Mouse (Mus musculus): ENCODE measurements around the gene Fam57a.
A peak's percentile ranks its signal among the peaks of the same experiment; 100 is the strongest.

Fam57a gene

DNA sequence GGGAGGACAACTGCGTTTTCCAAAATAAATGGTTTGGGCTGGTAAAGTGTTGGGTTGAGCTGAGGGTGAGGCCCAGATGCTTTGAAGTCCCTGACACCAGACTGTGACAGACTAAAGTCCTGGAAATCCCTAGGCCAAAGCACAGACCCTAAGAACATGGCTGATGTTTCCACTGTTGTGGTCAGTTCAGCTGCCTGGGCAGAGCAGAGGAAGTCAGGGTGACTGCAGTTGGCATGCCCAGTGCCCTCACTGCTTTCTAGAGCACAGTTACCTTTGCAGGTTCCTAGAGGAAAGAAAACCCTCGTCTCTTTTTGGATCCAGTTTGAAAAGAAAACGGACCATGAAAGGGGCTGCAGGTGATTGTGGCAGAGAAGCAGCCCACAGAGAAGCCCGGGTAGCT is 77.9 kb downstream of the Fam57a start:
- Histone ChIP-seq H3K9me3 (ENCODE audit: low read length) (no peaks in the 10 kb centered on the region), H3K36me3 (ENCODE audit: insufficient read depth, low read length) (peaks cover 61% of the 10 kb centered on the region), H3K4me3 (replicated peaks; ENCODE audit: low read length) (no peak overlapping the region), H3K27me3 (ENCODE audit: insufficient read depth, low read length) (peaks cover 22% of the 10 kb centered on the region; the same call in 1 of the 2 replicates), H3K4me1 (replicated peaks; ENCODE audit: low read depth, low read length) (peaks cover 48% of the 10 kb centered on the region)
- TF ChIP-seq NANOG (IDR thresholded peaks at IDR 0.05; ENCODE audit: borderline replicate concordance, low read length) = no peak
- TF ChIP-seq POU5F1 (IDR thresholded peaks at IDR 0.05; ENCODE audit: borderline replicate concordance, low read length) = no peak
- no peak for TF ChIP-seq CTCF (conservative IDR thresholded peaks at IDR 0.05; ENCODE audit: low read length)

- Histone ChIP-seq H3K9me3 (ENCODE audit: low read length) (no peaks in the 10 kb centered on the region), H3K36me3 (ENCODE audit: insufficient read depth, low read length) (peaks cover 61% of the 10 kb centered on the region), H3K27me3 (ENCODE audit: insufficient read depth, low read length) (peaks cover 30% of the 10 kb centered on the region), H3K4me3 (replicated peaks; ENCODE audit: low read length) (no peak overlapping the region), H3K4me1 (replicated peaks; ENCODE audit: low read depth, low read length) (peaks cover 58% of the 10 kb centered on the region)
- no peak for TF ChIP-seq POU5F1 (IDR thresholded peaks at IDR 0.05; ENCODE audit: borderline replicate concordance, low read length)
- TF ChIP-seq NANOG (IDR thresholded peaks at IDR 0.05; ENCODE audit: borderline replicate concordance, low read length) = no peak
Observed at GRCm38 (mm10) chr11:76258511-76258910, 79.0 kb downstream of the Fam57a start.

GRCm38 (mm10) chr11:76260208-76261050 is 81.0 kb downstream of the Fam57a start:
- TF ChIP-seq CTCF (conservative IDR thresholded peaks at IDR 0.05; ENCODE audit: low read length) = no peak
- no peak for TF ChIP-seq NANOG (IDR thresholded peaks at IDR 0.05; ENCODE audit: borderline replicate concordance, low read length)
- TF ChIP-seq POU5F1 (IDR thresholded peaks at IDR 0.05; ENCODE audit: borderline replicate concordance, low read length) = no peak
- no peak overlapping the region for H3K4me3 ChIP-seq (replicated peaks; ENCODE audit: low read length)
- peaks cover 47% of the 10 kb centered on the region for H3K27me3 ChIP-seq (ENCODE audit: insufficient read depth, low read length)
- H3K9me3 ChIP-seq (ENCODE audit: low read length) = no peaks in the 10 kb centered on the region
- H3K36me3 ChIP-seq (ENCODE audit: insufficient read depth, low read length) = peaks cover 63% of the 10 kb centered on the region
- H3K4me1 ChIP-seq (replicated peaks; ENCODE audit: low read depth, low read length) = peaks cover 60% of the 10 kb centered on the region

GRCm38 (mm10) chr11:76261224-76261623 is 81.8 kb downstream of the Fam57a start:
- Histone ChIP-seq H3K9me3 (ENCODE audit: low read length) (no peaks in the 10 kb centered on the region), H3K27me3 (ENCODE audit: insufficient read depth, low read length) (peaks cover 50% of the 10 kb centered on the region), H3K4me1 (replicated peaks; ENCODE audit: low read depth, low read length) (peaks cover 59% of the 10 kb centered on the region), H3K36me3 (ENCODE audit: insufficient read depth, low read length) (peaks cover 64% of the 10 kb centered on the region), H3K4me3 (replicated peaks; ENCODE audit: low read length) (no peak overlapping the region)
- no peak for TF ChIP-seq POU5F1 (IDR thresholded peaks at IDR 0.05; ENCODE audit: borderline replicate concordance, low read length)
- TF ChIP-seq NANOG (IDR thresholded peaks at IDR 0.05; ENCODE audit: borderline replicate concordance, low read length) = no peak
- TF ChIP-seq CTCF (conservative IDR thresholded peaks at IDR 0.05; ENCODE audit: low read length) = no peak

DNA sequence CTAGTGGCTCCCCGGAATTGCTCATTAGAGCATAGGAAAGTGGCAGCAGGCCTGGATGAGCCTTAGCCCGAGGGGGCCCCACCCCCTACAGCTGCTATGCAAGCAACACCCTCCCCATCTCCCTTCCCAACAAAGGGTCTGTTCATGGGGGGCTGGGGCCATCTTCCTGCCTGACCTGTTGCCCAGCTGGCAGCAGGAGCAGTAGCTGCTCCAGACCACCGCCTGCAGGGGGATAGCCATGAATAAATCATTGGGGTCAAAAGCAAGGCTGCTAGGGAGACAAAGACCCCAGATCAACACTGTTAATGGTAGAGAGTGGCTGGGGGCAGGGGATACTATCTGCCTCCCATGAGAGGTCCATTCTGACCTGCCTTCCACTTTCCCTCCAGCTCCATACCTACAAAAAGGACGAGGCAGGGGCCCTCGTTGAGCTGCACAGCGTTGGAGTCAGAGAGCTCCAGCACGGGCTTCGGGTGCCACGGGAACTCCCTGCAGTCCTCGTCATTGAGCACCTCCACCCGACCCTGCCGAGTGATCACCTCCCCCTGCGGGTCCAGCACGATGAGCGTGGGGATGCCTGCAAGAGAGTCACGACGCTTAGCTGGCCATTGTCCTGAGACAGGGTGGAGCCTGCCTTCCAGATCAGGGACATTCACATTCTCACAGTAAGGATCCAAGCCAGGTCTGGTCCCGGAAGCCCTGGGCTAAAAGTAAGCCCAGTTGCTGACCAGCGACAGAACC is 83.3 kb downstream of the Fam57a start:
- peaks cover 64% of the 10 kb centered on the region for H3K4me1 ChIP-seq (replicated peaks; ENCODE audit: low read depth, low read length)
- peak overlapping the region; percentile 24 for H3K4me3 ChIP-seq (replicated peaks; ENCODE audit: low read length)
- TF ChIP-seq NANOG (IDR thresholded peaks at IDR 0.05; ENCODE audit: borderline replicate concordance, low read length) (peak; percentile 67), CTCF (conservative IDR thresholded peaks at IDR 0.05; ENCODE audit: low read length) (no peak)
- peaks cover 56% of the 10 kb centered on the region for H3K36me3 ChIP-seq (ENCODE audit: insufficient read depth, low read length)
- H3K27me3 ChIP-seq (ENCODE audit: insufficient read depth, low read length) = peaks cover 57% of the 10 kb centered on the region
- H3K9me3 ChIP-seq (ENCODE audit: low read length) = no peaks in the 10 kb centered on the region
